Mouse (Mus musculus) heart, adult 2 months (tissue): Measurements from ENCODE around the gene Sulf2. TPM values are rescaled to one million over a fixed set of nuclear protein-coding genes. Genes with fewer than 3 reads are reported as not detected.

ENCODE experiments used
- DNase-seq, 2 experiments: peaks; one replicate each; pipeline ENCODE4 v3.0.0; 2021
- H3K27ac ChIP-seq: fragments of 200-600 bp; 2 replicates; pipeline ENCODE4 v1.8.1; 2022
- H3K27me3 ChIP-seq: fragments of 200-500 bp; 2 replicates; pipeline ENCODE4 v1.6.1; 2012; ENCODE audit warnings: mild to moderate bottlenecking, low read length, inconsistent platforms, mixed read lengths; ENCODE audit not compliant: control insufficient read depth, insufficient read depth
- H3K36me3 ChIP-seq: fragments of 200-500 bp; 2 replicates; pipeline ENCODE4 v1.6.1; 2012; ENCODE audit warnings: low read length, inconsistent platforms; ENCODE audit not compliant: control insufficient read depth, insufficient read depth
- H3K4me1 ChIP-seq: fragments of 200-500 bp; 2 replicates; pipeline ENCODE4 v1.6.1; 2011; ENCODE audit warnings: low read length; ENCODE audit not compliant: control insufficient read depth, insufficient read depth
- H3K4me3 ChIP-seq: fragments of 200-600 bp; 2 replicates; pipeline ENCODE4 v1.8.1; 2022
- H3K79me2 ChIP-seq: fragments of 200-500 bp; replicated peaks from 2 replicates; pipeline ENCODE4 v1.6.1; 2012; ENCODE audit warnings: mild to moderate bottlenecking, inconsistent platforms, low read length, moderate library complexity, mixed read lengths; ENCODE audit not compliant: control insufficient read depth, insufficient read depth
- H3K9ac ChIP-seq: fragments of 200-500 bp; 2 replicates; pipeline ENCODE4 v1.6.1; 2012; ENCODE audit warnings: low read depth, mild to moderate bottlenecking, control low read depth, inconsistent platforms, low read length, mixed read lengths
- CTCF ChIP-seq: fragments of 200-600 bp; IDR thresholded peaks from 2 replicates; pipeline ENCODE4 v1.8.1; 2022; ENCODE audit warnings: antibody characterized with exemption, mild to moderate bottlenecking, moderate library complexity
- EP300 ChIP-seq: fragments of 200-500 bp; IDR thresholded peaks from 2 replicates; pipeline ENCODE4 v1.6.1; 2011; ENCODE audit warnings: low read depth, low read length, control low read depth; ENCODE audit not compliant: insufficient read depth
- POLR2A ChIP-seq: fragments of 200-500 bp; IDR thresholded peaks from 2 replicates; pipeline ENCODE4 v1.6.1; 2011; ENCODE audit warnings: mild to moderate bottlenecking, low read depth, low read length, control low read depth; ENCODE audit not compliant: insufficient read depth
- WGBS: fragments of 180-500 bp; shearing (Covaris S2); methylation state at CpG from one replicate; pipeline ENCODE4 v1.1.7; 2018; 5-methylcytosine and 5-hydroxymethylcytosine counted together
- intact Hi-C: fragments of 180-260 bp; cut with DNase I; formaldehyde crosslinking; loops from one replicate; pipeline ENCODE4 v1.15.1; 2025
- long read RNA-seq: library from polyadenylated mRNA; stranded (forward); transcript quantifications from one replicate; pipeline ENCODE4 v2.0.0, GENCODE M21; 2021
- polyA plus RNA-seq: library from polyadenylated mRNA; depleted of rRNA; stranded (reverse); fragments of >200 nt; gene quantifications from 2 replicates; pipeline ENCODE4 v1.2.3, GENCODE M21; 2012; rRNA removed
- total RNA-seq, 2 experiments: library from RNA; stranded (reverse); gene quantifications; 2 replicates each; pipeline ENCODE4 v1.2.3; 2021

The Sulf2 gene
- 10 to 100 TPM; 38.5 to 43.9 TPM for total RNA-seq
- polyA plus RNA-seq, result 51.0 and 75.1 TPM in 2 replicates
- long read RNA-seq, full-length matches to known transcripts, result 16 of 36 reads
- long read RNA-seq, partial matches to known transcripts, result 11 of 36 reads
- long read RNA-seq, other reads (novel, unspliced or antisense), result 9 of 36 reads

GRCm38 (mm10) chr2:166155454-166155815 lies at the start of gene Sulf2:
TSS of gene Sulf2 (minus strand) at chr2:166155663.
- Histone ChIP-seq H3K4me1 (peaks cover 7% of the 10 kb centered on the region), H3K36me3 (no peaks in the 10 kb centered on the region), H3K79me2 (no peaks in the 10 kb centered on the region), H3K9ac (peak within 1 kb of the TSS; percentile 90), H3K27ac (peak within 1 kb of the TSS; percentile 78), H3K4me3 (peak within 1 kb of the TSS; percentile 62), H3K27me3 (no peaks in the 10 kb centered on the region)
- 0% methylated on average over 23 of the region's 23 CpGs for WGBS
- TF ChIP-seq CTCF (peak; percentile 90), POLR2A (no peak), EP300 (peak; percentile 89)
- intact Hi-C loops, result loop anchor here (1.0 to 5.0 kb wide), 5 partner anchors 47 to 409 kb away; no protein-coding TSS in a partner anchor
- DNase-seq, result peak in 1 of 2 experiments; percentile 81

GRCm38 (mm10) chr2:166204174-166204573 lies 48.7 kb upstream of the Sulf2 start:
- no peak overlapping the region for H3K4me3 ChIP-seq
- H3K4me1 ChIP-seq, result no peaks in the 10 kb centered on the region; the same call in none of the 2 replicates
- no peak overlapping the region for H3K9ac ChIP-seq
- no peak overlapping the region for H3K27ac ChIP-seq
- 71% methylated on average over 13 of the region's 13 CpGs for WGBS
- intact Hi-C loops, result no loop called here
- no peak for TF ChIP-seq POLR2A
- TF ChIP-seq EP300, result no peak
- TF ChIP-seq CTCF, result no peak
- no peaks in the 10 kb centered on the region for H3K36me3 ChIP-seq
- H3K27me3 ChIP-seq, result no peaks in the 10 kb centered on the region
- no peak for DNase-seq
- H3K79me2 ChIP-seq, result no peaks in the 10 kb centered on the region

GRCm38 (mm10) chr2:166203647-166204046 lies 48.2 kb upstream of the Sulf2 start:
- 59% methylated on average over 11 of the region's 12 CpGs for WGBS
- Histone ChIP-seq H3K4me3 (no peak overlapping the region), H3K9ac (no peak overlapping the region), H3K79me2 (no peaks in the 10 kb centered on the region), H3K27ac (no peak overlapping the region), H3K36me3 (no peaks in the 10 kb centered on the region), H3K27me3 (no peaks in the 10 kb centered on the region), H3K4me1 (no peaks in the 10 kb centered on the region; the same call in none of the 2 replicates)
- DNase-seq, result peak in 1 of 2 experiments; percentile 39
- no peak for TF ChIP-seq CTCF
- TF ChIP-seq POLR2A, result no peak
- no peak for TF ChIP-seq EP300
- intact Hi-C loops, result no loop called here

- Histone ChIP-seq H3K79me2 (no peaks in the 10 kb centered on the region), H3K4me1 (peaks cover 5% of the 10 kb centered on the region), H3K36me3 (no peaks in the 10 kb centered on the region), H3K27me3 (no peaks in the 10 kb centered on the region), H3K27ac (no peak overlapping the region), H3K4me3 (no peak overlapping the region), H3K9ac (no peak overlapping the region)
- DNase-seq, result no peak
- intact Hi-C loops, result loop anchor here (5.0 kb wide), 1 partner anchor 69 kb away; no protein-coding TSS in a partner anchor
- TF ChIP-seq EP300 (no peak), CTCF (no peak), POLR2A (no peak)
- WGBS, result 88% methylated on average over 7 of the region's 7 CpGs
Measured at GRCm38 (mm10) chr2:166197964-166198363, 42.5 kb upstream of the Sulf2 start.

GRCm38 (mm10) chr2:166197064-166197463 lies 41.6 kb upstream of the Sulf2 start:
- Histone ChIP-seq H3K36me3 (no peaks in the 10 kb centered on the region), H3K27ac (no peak overlapping the region), H3K79me2 (no peaks in the 10 kb centered on the region), H3K4me3 (no peak overlapping the region), H3K4me1 (peaks cover 5% of the 10 kb centered on the region), H3K9ac (no peak overlapping the region), H3K27me3 (no peaks in the 10 kb centered on the region)
- WGBS, result 26% methylated on average over 6 of the region's 6 CpGs
- peak; percentile 50; the same call in 1 of the 2 replicates for TF ChIP-seq EP300
- TF ChIP-seq POLR2A, result no peak
- DNase-seq, result peak in 1 of 2 experiments; percentile 24
- intact Hi-C loops, result loop anchor here (5.0 kb wide), 1 partner anchor 70 kb away; no protein-coding TSS in a partner anchor

- Histone ChIP-seq H3K36me3 (no peaks in the 10 kb centered on the region), H3K27ac (no peak overlapping the region), H3K4me3 (no peak overlapping the region), H3K9ac (no peak overlapping the region), H3K79me2 (no peaks in the 10 kb centered on the region), H3K4me1 (peaks cover 5% of the 10 kb centered on the region), H3K27me3 (no peaks in the 10 kb centered on the region)
- peak in 1 of 2 experiments; percentile 24 for DNase-seq
- intact Hi-C loops, result loop anchor here (1.0 to 5.0 kb wide), 2 partner anchors 71 to 319 kb away; no protein-coding TSS in a partner anchor
- TF ChIP-seq POLR2A, result no peak
- TF ChIP-seq CTCF, result no peak
- 0 out of 2 replicates have a peak, but pooled peaks have one; percentile 12 for TF ChIP-seq EP300
- 72% methylated on average over 13 of the region's 13 CpGs for WGBS
Measured at GRCm38 (mm10) chr2:166196080-166196786, 40.8 kb upstream of the Sulf2 start.
